Mouse (Mus musculus) activated CD4-positive, CD25-positive, alpha-beta regulatory T cell, adult 4 months (primary cell): ENCODE data around the gene Fig4. TPM values are rescaled to one million over a fixed set of nuclear protein-coding genes. Genes with fewer than 3 reads are reported as not detected.

Source experiments
- ATAC-seq: one replicate; pipeline ENCODE4 v1.8.0; 2017
- polyA plus RNA-seq, 2 experiments: library from polyadenylated mRNA; unstranded; fragments of 100-300 nt; shearing (Covaris generic); gene quantifications; one replicate each; pipeline ENCODE4 v1.2.1; 2017

The Fig4 gene
- polyA plus RNA-seq, 2 experiments from 2014 or later = 9.9 to 13.1 TPM

DNA sequence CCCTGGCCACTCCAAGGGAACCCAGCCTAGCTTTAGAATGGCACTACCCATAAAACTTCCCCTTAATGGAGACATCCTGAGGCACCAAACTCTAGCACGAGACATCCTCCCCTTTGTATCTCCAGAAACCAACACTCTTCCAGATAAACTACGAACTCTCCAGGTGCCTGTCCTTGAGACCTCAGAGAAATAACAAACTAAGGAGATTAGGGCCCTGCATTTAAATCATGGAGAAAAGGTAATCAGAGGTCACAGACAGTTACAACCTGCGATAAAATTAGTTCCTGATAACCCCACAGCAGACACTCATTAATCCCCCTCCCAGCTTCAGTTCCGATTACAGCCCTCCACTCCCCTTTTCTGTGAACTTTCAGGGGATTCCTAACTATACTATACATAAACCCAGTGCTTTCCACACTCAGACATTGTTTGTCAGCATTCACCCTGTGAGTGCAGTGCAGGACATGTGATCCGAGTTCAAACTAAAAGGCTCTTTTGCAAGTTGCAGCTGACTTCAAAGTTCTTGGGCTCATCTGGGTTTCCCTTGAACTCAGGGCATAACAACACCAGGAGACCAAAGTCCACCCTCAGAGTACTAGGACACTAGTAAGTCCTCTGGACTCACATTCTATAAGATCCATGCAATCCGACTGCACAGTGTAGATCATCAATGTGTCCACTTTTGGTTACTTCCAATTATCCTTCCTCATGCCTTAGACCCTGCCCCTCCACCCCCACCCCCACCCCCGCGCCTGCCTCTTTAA lies 42.6 kb downstream of the Fig4 start:
- ATAC-seq = no peak

DNA sequence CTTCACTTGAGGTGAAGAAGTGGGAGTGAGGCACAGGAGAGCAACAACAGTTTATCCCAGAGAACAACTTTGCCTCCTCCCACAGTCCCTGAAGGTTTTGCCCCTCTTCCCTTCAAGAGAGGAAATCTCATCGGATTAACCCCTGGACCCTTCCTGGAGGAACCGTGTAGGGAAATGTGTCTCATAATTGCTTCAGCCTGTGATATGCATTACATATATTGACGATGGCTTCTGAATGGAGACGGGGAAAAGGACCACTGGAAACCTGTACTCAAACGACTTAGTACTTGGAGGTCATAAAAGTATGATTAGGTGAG lies 52.4 kb downstream of the Fig4 start:
- ATAC-seq = no peak

- ATAC-seq = no peak
Measured at GRCm38 (mm10) chr10:41250045-41250748, 52.9 kb downstream of the Fig4 start.

GRCm38 (mm10) chr10:41249006-41249659 lies 53.9 kb downstream of the Fig4 start:
- no peak for ATAC-seq

DNA sequence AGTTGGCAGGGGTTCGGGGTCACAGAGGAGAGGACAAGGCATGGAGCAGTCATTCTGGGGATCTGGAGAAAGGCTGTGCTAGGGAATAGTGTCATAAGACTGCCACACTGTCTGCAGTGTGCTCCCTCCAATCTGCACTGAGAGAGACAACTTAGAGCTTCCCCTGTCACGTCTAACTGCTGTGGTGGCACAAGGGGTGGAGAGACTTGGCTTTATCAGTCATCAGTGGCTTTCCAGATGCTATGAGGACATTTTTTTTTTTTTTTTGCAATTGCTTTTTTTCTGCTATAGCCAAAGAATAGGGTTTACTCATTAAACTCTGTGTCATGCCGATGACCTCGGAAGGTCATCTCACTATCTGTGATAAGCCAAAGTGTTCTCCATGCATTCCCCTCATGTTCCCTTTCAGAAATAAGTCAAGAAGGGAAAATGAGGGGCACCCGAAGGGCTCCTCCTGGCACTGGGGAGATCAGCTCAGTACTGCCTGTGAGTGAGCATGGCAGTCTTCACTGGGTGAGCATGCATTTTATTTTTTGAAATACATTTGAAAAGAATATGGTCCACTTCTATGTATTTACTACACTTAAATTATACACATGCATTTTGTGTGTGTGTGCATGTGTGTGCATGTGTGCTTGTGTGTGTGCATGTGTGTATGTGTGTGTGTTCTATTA lies 55.1 kb downstream of the Fig4 start:
- ATAC-seq = no peak

- ATAC-seq = no peak
Measured at GRCm38 (mm10) chr10:41246111-41246510, 56.9 kb downstream of the Fig4 start.

DNA sequence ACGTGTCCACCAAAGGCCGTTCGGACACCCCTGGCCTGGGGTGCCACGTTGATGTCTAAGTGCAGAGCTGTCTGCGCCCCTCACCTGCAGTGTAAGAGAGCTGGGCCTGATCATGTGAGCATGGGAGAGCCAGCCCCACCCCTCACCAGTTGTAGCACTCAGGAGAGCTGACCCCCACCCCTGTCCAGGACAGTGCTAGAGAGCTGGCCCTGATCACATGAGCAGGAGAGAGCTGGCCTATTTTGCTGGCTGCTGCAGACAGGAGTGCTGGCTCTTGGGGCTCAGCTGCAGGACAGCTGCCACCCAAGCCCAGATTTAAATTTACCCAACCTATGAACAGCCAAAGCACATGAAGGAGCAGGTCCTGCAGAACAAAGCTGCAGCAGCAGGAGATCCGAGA lies 57.6 kb downstream of the Fig4 start:
- ATAC-seq = no peak

DNA sequence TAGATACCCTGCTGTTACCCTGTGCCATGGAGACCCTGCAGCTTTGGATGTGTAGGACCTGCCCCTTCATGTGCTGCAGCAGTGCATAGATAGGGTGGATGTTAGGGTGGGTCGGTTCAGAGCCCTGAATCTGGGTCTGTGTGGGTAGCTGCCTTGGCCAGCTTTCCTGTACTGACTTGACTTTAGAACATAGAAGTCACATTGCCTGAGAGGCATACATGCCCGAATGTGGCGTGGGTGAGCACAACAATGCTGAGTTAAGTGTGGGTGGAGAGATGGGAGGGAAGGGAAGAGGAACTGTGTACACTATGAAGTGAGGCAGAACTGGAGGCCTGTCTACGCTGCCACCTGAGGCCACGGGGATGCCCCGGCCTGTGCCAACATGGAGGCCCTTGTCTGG lies 58.0 kb downstream of the Fig4 start:
- ATAC-seq = no peak

- no peak for ATAC-seq
Measured at GRCm38 (mm10) chr10:41243930-41244329, 59.1 kb downstream of the Fig4 start.

GRCm38 (mm10) chr10:41241558-41242242 lies 61.4 kb downstream of the Fig4 start:
- ATAC-seq = no peak

DNA sequence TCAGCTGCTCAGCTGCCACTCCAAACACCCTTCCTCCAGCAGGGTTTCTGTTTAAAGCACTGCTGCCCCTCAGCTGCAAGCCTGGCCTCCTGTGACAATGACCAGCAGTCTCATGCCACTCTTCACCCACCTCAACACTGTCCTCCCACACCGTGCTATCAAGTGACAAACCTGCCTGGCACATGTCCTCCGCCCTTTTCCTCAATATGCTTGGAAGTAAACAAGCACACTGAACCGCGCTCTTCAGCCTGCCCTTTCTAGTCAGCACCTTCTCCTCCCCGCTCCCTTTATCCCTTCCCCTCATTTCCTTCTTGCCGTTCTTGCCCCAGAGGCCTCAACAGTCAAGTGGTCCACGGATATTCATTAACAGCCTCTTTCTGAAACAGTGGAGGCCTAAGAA lies 62.0 kb downstream of the Fig4 start:
- ATAC-seq = no peak

DNA sequence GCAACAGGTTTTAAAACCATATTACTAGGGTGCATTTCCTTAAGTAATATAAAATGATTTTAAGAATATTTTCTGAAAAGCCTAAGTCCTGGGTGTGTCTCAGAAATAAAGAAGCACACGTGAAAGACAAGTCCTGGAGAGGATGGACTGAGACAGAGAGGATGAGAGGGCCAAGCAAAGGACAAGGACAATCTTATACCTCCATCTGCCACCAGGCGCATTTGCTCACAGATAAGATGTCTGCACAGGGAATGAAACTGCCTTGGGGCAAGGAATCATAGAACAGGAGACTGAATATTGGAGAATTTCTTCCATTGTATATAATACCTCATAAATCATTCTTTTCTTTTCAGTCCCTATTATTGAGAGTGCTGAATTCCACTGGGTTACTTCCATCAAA lies 67.0 kb downstream of the Fig4 start:
- no peak for ATAC-seq

- no peak for ATAC-seq
Measured at GRCm38 (mm10) chr10:41235584-41235983, 67.5 kb downstream of the Fig4 start.

DNA sequence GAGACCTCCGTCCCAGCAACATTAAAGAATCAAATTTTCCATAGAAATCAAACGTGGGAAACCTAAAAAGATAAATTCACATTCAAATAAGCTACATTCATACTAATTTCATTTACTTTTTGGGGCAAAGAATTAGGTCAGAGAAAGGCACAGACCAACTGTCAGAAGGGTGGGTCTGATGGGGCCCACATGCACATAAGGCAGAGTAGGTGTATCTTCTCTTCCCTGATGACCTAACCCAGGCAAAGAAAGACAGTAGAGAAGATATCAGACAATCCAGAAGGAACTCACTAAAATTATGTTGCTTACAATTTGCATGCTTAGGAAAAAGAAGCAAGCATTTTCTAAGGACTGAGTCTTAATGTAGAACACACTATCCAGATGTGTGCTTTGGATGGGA lies 67.9 kb downstream of the Fig4 start:
- no peak for ATAC-seq

GRCm38 (mm10) chr10:41234552-41234951 lies 68.5 kb downstream of the Fig4 start:
- ATAC-seq = no peak

GRCm38 (mm10) chr10:41233140-41233539 lies 69.9 kb downstream of the Fig4 start:
- no peak for ATAC-seq

DNA sequence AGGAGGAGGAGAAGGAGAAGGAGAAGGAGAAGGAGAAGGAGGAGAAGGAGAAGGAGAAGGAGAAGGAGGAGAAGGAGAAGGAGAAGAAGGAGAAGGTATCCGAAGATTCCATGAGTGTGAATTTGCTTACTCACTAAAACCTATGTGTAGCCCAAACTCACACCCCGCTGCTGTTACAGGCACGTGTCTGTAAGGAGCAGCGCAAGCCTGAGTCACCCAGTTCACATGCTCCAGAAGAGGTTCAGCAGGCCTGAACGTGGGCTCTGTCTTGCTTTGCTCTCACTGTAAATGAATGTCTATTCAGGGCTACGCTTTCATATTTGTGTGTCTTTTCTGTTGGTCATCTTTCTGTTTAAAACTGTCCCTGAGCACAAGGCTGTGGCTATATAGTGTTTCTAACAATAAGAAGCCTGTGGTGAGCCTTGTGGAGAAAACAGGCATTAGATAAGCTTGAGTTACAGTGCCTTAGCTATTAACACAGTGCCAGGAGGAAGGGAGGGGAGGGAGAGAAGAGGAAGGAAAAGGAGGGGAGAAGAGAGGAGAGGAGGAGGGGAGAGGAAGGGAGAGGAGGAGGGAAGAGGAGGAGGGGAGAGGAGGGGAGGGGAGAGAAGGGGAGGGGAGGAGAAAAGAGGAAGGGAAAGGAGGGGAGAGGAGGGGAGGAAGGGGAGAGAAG lies 71.8 kb downstream of the Fig4 start:
- no peak for ATAC-seq

GRCm38 (mm10) chr10:41227626-41228025 lies 75.4 kb downstream of the Fig4 start:
- no peak for ATAC-seq

GRCm38 (mm10) chr10:41223499-41223898 lies 79.6 kb downstream of the Fig4 start:
- ATAC-seq = no peak

GRCm38 (mm10) chr10:41221204-41221603 lies 81.9 kb downstream of the Fig4 start:
- no peak for ATAC-seq

DNA sequence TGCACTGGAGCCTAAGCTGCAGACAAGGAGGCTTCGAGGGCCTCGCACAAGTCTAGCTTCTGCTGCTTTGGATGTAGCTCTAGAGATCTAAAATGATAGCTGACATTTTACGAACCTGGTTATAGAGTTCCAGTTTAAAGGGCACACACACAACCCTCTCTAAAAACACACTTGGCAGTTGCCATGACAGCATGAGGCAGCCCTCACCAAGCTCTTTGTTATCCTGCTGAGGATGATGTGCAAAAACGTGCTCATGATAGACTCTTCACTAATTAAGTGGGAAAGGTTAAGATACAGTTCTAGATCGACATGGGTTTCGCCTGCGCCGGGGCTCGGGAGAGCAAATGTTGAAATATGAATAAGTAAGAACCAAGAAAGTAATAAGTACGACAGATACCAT lies 84.2 kb downstream of the Fig4 start:
- ATAC-seq = no peak

DNA sequence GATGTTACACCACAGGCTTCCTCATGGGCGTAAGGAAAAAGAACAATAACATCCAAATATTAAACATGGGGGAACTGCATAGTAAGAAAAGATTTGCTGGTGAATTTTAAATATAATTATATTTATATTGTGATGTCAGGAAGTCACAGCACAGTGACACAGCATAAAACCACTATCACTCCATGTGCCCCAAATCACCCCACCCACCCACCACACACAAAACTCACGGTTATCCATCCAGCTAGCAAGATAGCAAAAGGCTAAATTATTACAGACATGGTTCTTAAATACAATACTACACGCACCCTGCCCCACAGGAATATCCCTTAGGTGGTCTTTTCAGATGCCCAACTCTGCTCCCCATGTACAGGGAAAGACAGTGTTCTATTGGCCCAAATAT lies 89.0 kb downstream of the Fig4 start:
- no peak for ATAC-seq
